Mouse (Mus musculus) hindbrain, embryonic 12.5 days (tissue): Measurements from ENCODE around the gene Hmcn2. TPM values are rescaled to one million over a fixed set of nuclear protein-coding genes. Genes with fewer than 3 reads are reported as not detected.

Experiments used
- ATAC-seq: fragments of 200-750 bp; cut with Nextera tagmentation; 2 replicates; pipeline ENCODE4 v1.8.0; 2017; ENCODE audit warnings: moderate TSS enrichment; ENCODE audit not compliant: low FRiP score
- H3K27ac ChIP-seq: fragments of 300-500 bp; sonication (generic); 2 replicates; pipeline ENCODE4 v1.5.1; 2016; ENCODE audit warnings: mild to moderate bottlenecking
- H3K27me3 ChIP-seq: fragments of 300-500 bp; sonication (generic); 2 replicates; pipeline ENCODE4 v1.6.1; 2016; ENCODE audit warnings: mild to moderate bottlenecking
- H3K36me3 ChIP-seq: fragments of 300-500 bp; sonication (generic); 2 replicates; pipeline ENCODE4 v1.6.1; 2016; ENCODE audit warnings: mild to moderate bottlenecking
- H3K4me1 ChIP-seq: fragments of 300-500 bp; sonication (generic); 2 replicates; pipeline ENCODE4 v1.6.1; 2016
- H3K4me2 ChIP-seq: fragments of 300-500 bp; sonication (generic); replicated peaks from 2 replicates; pipeline ENCODE4 v1.6.1; 2016; ENCODE audit warnings: mild to moderate bottlenecking
- H3K4me3 ChIP-seq: fragments of 300-500 bp; sonication (generic); 2 replicates; pipeline ENCODE4 v1.5.1; 2016; ENCODE audit warnings: mild to moderate bottlenecking
- H3K9ac ChIP-seq: fragments of 300-500 bp; sonication (generic); 2 replicates; pipeline ENCODE4 v1.6.1; 2016; ENCODE audit warnings: mild to moderate bottlenecking, moderate library complexity
- H3K9me3 ChIP-seq: fragments of 300-500 bp; sonication (generic); replicated peaks from 2 replicates; pipeline ENCODE4 v1.6.1; 2016; ENCODE audit warnings: mild to moderate bottlenecking
- WGBS: fragments of 180-500 bp; shearing (Covaris S2); methylation state at CpG from one replicate; pipeline ENCODE4 v1.1.7; 2016; 5-methylcytosine and 5-hydroxymethylcytosine counted together
- polyA plus RNA-seq: library from polyadenylated mRNA; unstranded; fragments of >200 nt; fragmentation: Nextera tagmentation; extraction: Ambion mirVana; gene quantifications from 2 replicates; pipeline ENCODE4 v1.2.1, GENCODE M21; 2016

Gene Hmcn2
- 0.30 and 0.33 TPM in 2 replicates for polyA plus RNA-seq

DNA sequence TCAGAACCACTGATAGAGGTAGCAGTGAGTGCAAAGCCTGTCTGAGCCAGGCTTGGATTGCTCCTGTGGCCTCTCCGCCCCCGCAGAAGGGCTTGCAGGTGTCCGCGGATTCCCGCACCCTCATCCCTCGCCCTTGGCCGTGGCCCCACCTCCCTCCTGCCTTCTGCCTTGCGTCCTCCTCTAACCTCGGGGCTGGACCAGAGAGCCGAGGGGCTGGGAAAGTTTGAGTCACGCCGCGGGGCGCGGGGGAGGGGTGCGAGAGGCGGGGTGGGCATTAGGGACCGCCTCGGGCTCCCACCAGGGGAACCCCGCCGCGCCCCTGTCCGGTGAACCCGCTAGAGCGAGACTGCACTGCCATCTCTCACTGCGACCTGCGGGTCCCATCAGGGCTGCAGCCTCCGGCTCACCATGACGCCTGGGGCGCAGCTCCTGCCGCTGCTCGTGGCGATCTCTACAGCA lies at the start of gene Hmcn2:
TSS of gene Hmcn2 (plus strand) at position 409 of the 459 bp plus-strand sequence.
- Histone ChIP-seq H3K9ac (no peak within 1 kb of the TSS), H3K36me3 (no peaks in the 10 kb centered on the region), H3K4me2 (peak within 1 kb of the TSS; percentile 36), H3K27me3 (peaks cover 83% of the 10 kb centered on the region), H3K27ac (no peak within 1 kb of the TSS), H3K4me1 (peaks cover 7% of the 10 kb centered on the region; the same call in 1 of the 2 replicates), H3K4me3 (peak within 1 kb of the TSS; percentile 18), H3K9me3 (no peaks in the 10 kb centered on the region)
- WGBS = 2% methylated on average over 32 of the region's 33 CpGs
- no peak for ATAC-seq

DNA sequence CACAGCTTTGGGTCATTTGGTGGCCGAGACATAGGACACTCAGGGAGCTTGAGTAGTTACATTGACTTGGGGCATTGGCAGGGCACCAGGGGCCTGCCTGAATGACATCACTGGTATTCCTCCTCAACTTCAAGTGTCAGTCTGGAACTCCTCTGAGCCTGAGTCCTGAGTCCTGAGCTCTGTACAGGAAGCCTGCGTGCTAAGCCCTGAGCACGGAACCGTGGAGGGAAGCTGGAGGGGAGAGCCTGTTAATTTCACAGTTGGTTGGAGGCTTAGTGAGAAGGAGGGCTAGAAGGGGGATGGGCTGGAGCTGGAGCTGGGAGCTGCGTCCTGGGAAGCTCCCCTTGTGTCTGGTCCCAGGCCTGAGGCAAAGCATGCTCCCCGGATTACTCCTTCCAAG lies 46.8 kb upstream of the Hmcn2 start:
- Histone ChIP-seq H3K4me3 (no peak overlapping the region), H3K27me3 (no peaks in the 10 kb centered on the region), H3K9ac (no peak overlapping the region), H3K9me3 (no peaks in the 10 kb centered on the region), H3K36me3 (no peaks in the 10 kb centered on the region), H3K4me1 (peaks cover 66% of the 10 kb centered on the region), H3K4me2 (peak overlapping the region; percentile 12; the same call in 1 of the 2 replicates), H3K27ac (peak overlapping the region; percentile 71)
- 28% methylated on average over 6 of the region's 6 CpGs for WGBS
- ATAC-seq = peak; percentile 59

DNA sequence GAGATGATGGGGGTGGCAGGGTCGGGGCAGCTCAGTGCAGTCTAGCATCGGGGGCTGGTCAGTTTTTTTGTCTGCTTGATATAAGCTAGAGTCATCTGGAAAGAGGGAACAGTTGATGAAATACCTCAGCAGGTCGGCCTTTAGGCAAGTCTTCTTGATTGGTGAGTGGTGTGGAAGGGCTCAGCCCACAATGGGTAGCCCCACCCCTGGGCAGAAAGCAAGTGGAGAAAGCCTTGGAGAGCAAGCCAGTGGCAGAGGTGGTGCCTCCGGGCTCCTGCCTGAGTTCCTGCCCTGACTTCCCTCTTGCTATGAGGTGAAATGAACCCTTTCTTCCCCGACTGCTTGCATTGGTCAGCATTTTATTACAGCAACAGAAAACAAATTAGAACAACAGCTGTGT lies 45.6 kb upstream of the Hmcn2 start:
- Histone ChIP-seq H3K4me1 (peaks cover 54% of the 10 kb centered on the region), H3K27ac (peak overlapping the region; percentile 71; the same call in 1 of the 2 replicates)
- WGBS = 40% methylated on average over 5 of the region's 5 CpGs

DNA sequence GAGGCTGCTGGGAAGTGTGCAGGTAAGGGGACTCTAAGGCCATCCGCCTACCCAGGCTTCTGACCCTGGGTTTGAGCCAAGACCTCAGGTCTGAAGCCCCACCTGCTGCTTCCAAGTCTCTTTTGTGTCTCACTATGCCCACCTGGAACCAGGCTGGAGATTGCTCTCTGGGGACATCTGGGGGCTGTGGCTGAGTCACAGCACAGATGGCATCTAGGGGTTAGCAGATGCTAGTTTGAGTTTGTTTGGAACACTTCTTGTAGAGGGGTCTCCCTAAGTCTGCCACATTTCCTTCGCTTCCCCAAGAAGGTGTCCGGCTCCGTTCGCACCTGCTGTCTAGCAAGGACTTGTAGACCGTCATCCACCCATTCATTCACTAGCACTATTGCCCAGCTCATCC lies 45.0 kb upstream of the Hmcn2 start:
- peaks cover 51% of the 10 kb centered on the region for H3K4me1 ChIP-seq
- 93% methylated on average over 6 of the region's 6 CpGs for WGBS
- H3K9me3 ChIP-seq = no peaks in the 10 kb centered on the region
- no peak overlapping the region for H3K9ac ChIP-seq
- H3K36me3 ChIP-seq = no peaks in the 10 kb centered on the region
- H3K4me2 ChIP-seq = no peak overlapping the region
- no peaks in the 10 kb centered on the region for H3K27me3 ChIP-seq
- H3K4me3 ChIP-seq = no peak overlapping the region
- ATAC-seq = no peak
- H3K27ac ChIP-seq = 0 out of 2 replicates have a peak overlapping the region, but pooled peaks have one; percentile 71

More for the DNA sequence above, 45.6 kb upstream of the Hmcn2 start:
- Histone ChIP-seq H3K4me2 (no peak overlapping the region), H3K9me3 (no peaks in the 10 kb centered on the region), H3K36me3 (no peaks in the 10 kb centered on the region), H3K27me3 (no peaks in the 10 kb centered on the region), H3K9ac (no peak overlapping the region), H3K4me3 (no peak overlapping the region)
- ATAC-seq = no peak

DNA sequence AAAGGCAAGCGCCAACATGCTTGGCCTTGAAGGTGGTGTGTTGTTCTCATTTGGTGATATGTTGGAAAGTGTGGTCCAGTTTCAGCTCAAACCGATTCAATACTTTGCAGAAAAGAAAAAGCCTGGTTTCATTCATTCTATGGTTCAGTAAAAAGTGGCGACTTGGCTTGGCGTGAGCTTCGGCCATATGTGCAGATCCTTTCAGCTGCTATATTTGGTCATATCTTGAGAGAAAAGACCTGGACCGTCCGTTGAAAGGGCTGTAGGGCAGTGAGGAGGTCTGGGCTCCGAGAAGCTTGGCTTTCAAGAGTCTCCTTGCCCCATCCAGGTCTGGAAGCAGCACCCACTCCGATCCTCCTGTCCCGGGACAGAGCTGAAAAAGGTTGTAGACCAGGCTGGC lies 44.4 kb upstream of the Hmcn2 start:
- ATAC-seq = no peak
- Histone ChIP-seq H3K4me1 (peaks cover 46% of the 10 kb centered on the region), H3K4me2 (no peak overlapping the region), H3K9ac (no peak overlapping the region), H3K27ac (no peak overlapping the region), H3K36me3 (no peaks in the 10 kb centered on the region), H3K27me3 (no peaks in the 10 kb centered on the region), H3K4me3 (no peak overlapping the region), H3K9me3 (no peaks in the 10 kb centered on the region)
- WGBS = 96% methylated on average over 10 of the region's 10 CpGs

DNA sequence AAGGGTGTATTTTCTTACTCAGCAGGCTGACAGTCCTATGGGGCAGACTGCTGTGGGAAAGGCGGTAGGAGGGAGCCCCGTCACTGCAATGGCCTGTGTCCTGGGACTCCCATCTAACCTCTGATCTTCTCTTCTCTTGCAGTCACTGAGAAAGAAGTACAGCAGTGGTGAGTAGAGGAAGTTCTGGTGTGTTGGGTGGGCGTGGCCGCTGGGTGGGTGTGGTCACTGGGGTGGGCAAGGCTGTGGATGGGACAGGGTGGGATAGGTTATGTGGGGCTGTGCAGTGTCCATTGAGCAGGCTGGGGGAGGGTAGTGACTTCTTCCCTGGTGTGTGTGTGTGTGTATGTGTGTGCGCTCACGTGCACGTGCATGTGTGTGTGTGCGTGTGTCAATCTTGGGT lies 43.7 kb upstream of the Hmcn2 start:
- no peak for ATAC-seq
- Histone ChIP-seq H3K4me3 (no peak overlapping the region), H3K9me3 (no peaks in the 10 kb centered on the region), H3K9ac (no peak overlapping the region), H3K36me3 (peaks cover 5% of the 10 kb centered on the region), H3K4me2 (no peak overlapping the region), H3K27me3 (no peaks in the 10 kb centered on the region), H3K4me1 (peaks cover 39% of the 10 kb centered on the region), H3K27ac (no peak overlapping the region)
- 95% methylated on average over 8 of the region's 8 CpGs for WGBS

DNA sequence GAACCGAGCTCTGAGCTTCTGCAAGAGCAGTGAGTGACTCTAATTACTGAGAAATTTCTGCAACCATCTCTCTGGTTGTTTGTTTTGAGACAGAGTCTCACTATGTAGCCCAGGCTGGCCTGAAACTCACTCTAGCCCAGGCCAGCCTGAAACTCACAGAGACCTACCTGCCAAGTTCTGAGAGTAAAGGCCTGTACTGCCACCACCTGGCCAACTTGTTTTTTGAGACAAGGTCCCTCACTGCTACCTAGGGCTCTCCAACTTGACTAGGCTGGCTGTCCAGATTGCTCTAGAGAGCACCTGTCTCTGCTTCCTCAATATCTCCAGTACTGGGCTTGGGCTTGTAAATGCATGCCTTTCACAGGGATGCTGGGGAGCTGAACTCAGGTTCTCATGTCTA lies 43.1 kb upstream of the Hmcn2 start:
- Histone ChIP-seq H3K9ac (no peak overlapping the region), H3K36me3 (peaks cover 11% of the 10 kb centered on the region), H3K4me1 (peaks cover 33% of the 10 kb centered on the region), H3K4me3 (no peak overlapping the region), H3K9me3 (no peaks in the 10 kb centered on the region), H3K27ac (no peak overlapping the region), H3K4me2 (no peak overlapping the region), H3K27me3 (no peaks in the 10 kb centered on the region)
- no peak for ATAC-seq
- 77% methylated on average over 1 of the region's 1 CpGs for WGBS

DNA sequence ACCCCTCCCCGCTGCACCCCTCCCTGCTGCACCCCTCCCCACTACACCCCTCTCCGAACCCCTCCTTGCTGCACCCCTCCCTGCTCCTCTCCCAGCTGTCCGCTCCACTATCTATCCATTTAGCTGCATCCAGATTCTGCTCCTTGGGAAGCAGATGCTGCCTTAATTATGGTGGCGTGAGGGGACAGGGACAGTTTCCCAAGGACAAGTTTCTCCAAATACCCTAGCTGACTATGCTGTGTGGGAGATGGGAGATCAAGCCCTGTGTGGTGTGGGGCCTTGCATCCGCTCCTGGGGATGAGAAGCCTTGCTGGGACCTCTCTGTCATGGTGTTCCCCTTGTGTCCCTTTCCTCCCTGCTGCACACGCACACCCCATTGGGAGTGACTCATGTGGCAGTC lies 39.2 kb upstream of the Hmcn2 start:
- H3K4me1 ChIP-seq = peaks cover 4% of the 10 kb centered on the region; the same call in 1 of the 2 replicates
- no peak overlapping the region for H3K4me3 ChIP-seq
- no peaks in the 10 kb centered on the region for H3K9me3 ChIP-seq
- H3K27ac ChIP-seq = no peak overlapping the region
- ATAC-seq = no peak
- peaks cover 26% of the 10 kb centered on the region for H3K36me3 ChIP-seq
- no peak overlapping the region for H3K9ac ChIP-seq
- no peak overlapping the region for H3K4me2 ChIP-seq
- WGBS = 87% methylated on average over 6 of the region's 6 CpGs
- no peaks in the 10 kb centered on the region for H3K27me3 ChIP-seq

DNA sequence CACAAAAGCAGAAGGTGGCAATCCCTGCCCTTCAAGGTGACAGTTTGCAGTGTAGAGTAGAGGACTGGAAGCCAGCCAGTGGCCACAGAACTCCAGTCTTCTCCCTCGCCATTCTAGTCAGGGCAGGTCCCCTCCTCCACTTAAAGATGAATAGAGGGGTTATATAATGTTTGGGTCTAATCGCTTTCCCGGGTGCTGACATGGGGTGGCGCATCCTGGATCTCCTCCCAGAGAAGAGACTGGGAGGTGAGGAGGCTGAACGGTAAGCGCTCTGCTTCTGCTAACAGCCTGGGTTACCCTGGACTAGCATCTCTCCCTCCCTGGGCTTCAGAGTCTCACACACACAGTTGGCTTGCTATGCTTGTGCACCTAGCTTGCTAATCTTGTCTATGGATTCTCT lies 36.4 kb upstream of the Hmcn2 start:
- Histone ChIP-seq H3K36me3 (peaks cover 50% of the 10 kb centered on the region), H3K4me1 (peaks cover 4% of the 10 kb centered on the region; the same call in 1 of the 2 replicates), H3K27ac (no peak overlapping the region), H3K27me3 (no peaks in the 10 kb centered on the region), H3K4me2 (no peak overlapping the region), H3K9ac (peak overlapping the region; percentile 18; the same call in 1 of the 2 replicates), H3K9me3 (no peaks in the 10 kb centered on the region), H3K4me3 (no peak overlapping the region)
- 77% methylated on average over 6 of the region's 6 CpGs for WGBS
- ATAC-seq = no peak

DNA sequence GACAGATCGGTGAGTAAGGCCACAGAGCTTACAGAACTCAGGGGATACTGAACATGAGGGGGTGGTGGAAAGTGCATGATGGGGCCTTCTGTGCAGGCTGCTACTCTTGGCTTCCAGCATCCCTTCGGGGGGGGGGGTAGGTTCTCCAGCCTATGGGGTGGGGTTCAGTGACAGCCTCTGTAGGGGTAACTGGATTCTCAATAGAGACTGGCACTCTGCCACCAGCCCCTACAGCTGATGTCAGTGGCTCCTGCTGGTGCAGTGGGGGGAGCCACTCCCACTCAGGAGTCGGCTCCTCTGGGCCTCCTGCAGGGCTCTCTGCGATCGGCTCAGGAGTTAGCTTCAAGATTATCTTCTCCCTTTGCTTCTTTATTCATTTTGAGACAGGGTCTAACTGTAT lies 35.7 kb upstream of the Hmcn2 start:
- Histone ChIP-seq H3K27ac (no peak overlapping the region), H3K4me3 (no peak overlapping the region), H3K4me1 (peaks cover 4% of the 10 kb centered on the region; the same call in 1 of the 2 replicates), H3K9ac (0 out of 2 replicates have a peak overlapping the region, but pooled peaks have one; percentile 18), H3K27me3 (no peaks in the 10 kb centered on the region), H3K4me2 (no peak overlapping the region), H3K36me3 (peaks cover 57% of the 10 kb centered on the region), H3K9me3 (no peaks in the 10 kb centered on the region)
- WGBS = 64% methylated on average over 5 of the region's 5 CpGs
- ATAC-seq = no peak

DNA sequence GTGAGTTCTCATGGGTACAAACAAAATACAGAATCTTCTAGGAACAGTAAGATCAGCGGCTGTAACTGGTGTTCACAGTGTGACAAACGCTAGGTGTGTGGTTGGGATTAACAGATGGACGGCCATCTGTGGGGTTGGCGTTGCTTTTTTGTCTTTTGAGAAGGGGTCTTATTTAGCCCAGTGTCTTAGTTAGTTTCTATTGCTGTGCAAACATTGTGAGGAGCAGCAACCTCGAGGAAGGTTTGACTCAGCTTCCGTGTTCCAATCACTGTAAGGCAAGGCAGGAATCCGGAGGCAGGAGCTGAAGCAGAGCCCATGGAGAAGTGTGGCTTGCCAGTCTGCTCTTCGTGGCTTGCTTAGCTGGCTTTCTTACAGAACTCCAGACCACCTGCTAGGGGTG lies 33.1 kb upstream of the Hmcn2 start:
- ATAC-seq = no peak
- Histone ChIP-seq H3K27me3 (no peaks in the 10 kb centered on the region), H3K4me1 (no peaks in the 10 kb centered on the region), H3K36me3 (peaks cover 71% of the 10 kb centered on the region), H3K9ac (no peak overlapping the region), H3K9me3 (no peaks in the 10 kb centered on the region), H3K4me3 (no peak overlapping the region), H3K27ac (no peak overlapping the region), H3K4me2 (no peak overlapping the region)
- 85% methylated on average over 8 of the region's 8 CpGs for WGBS

DNA sequence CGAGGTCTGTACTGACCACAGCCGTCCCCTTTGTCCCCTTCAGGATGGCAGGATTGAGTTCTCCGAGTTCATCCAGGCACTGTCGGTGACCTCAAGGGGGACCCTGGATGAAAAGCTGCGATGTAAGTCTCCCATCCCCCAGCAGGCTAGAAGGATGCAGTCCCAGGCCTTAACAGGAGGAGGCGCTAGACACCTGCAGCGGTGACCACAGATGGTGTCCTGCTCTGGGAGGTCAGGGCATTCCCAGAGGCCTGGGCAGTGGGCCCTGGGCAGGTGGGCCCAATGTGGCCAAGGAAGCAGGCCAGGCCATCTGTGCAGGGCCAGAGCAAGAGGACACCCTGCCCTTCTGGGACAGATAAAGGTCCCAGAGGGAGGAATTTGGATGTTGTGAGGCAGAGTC lies 31.9 kb upstream of the Hmcn2 start:
- 48% methylated on average over 7 of the region's 7 CpGs for WGBS

DNA sequence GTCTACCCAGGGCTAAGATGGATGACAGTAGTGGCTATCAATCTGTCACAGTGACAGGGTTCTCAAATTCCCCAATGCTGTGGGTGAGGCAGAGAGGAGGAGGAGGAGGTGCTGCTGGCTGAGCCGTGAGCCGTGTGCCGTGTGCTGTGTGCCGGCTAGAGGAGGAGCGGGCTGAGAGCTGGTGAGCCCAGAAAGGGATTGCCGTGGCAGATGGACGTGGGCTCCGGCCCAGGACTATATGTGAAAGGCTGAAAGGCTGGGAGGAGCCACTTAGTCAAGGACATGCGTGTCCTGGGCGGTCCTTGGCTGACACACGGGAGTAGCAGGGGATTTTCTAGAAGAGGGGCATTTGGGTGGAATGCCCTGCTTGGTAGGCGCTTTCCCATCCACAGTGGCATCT lies 31.3 kb upstream of the Hmcn2 start:
- no peaks in the 10 kb centered on the region for H3K4me1 ChIP-seq
- ATAC-seq = no peak
- peaks cover 75% of the 10 kb centered on the region for H3K36me3 ChIP-seq
- H3K4me2 ChIP-seq = no peak overlapping the region
- no peaks in the 10 kb centered on the region for H3K9me3 ChIP-seq
- no peak overlapping the region for H3K27ac ChIP-seq
- 93% methylated on average over 12 of the region's 12 CpGs for WGBS
- H3K27me3 ChIP-seq = no peaks in the 10 kb centered on the region
- H3K4me3 ChIP-seq = no peak overlapping the region
- no peak overlapping the region for H3K9ac ChIP-seq

More for the DNA sequence above, 31.9 kb upstream of the Hmcn2 start:
- Histone ChIP-seq H3K9me3 (no peaks in the 10 kb centered on the region), H3K27ac (no peak overlapping the region), H3K4me3 (no peak overlapping the region), H3K36me3 (peaks cover 71% of the 10 kb centered on the region), H3K9ac (no peak overlapping the region), H3K4me1 (no peaks in the 10 kb centered on the region), H3K4me2 (no peak overlapping the region), H3K27me3 (no peaks in the 10 kb centered on the region)
- ATAC-seq = no peak
